Mouse (Mus musculus) hindbrain, embryonic 15.5 days (tissue): ENCODE measurements around the gene Sirt5. TPM values are rescaled to one million over a fixed set of nuclear protein-coding genes. Genes with fewer than 3 reads are reported as not detected.

ENCODE experiments used
- ATAC-seq: fragments of 200-750 bp; cut with Nextera tagmentation; 2 replicates; pipeline ENCODE4 v1.8.0; 2017; ENCODE audit warnings: low read depth, moderate number of reproducible peaks, moderate TSS enrichment; ENCODE audit not compliant: low FRiP score
- H3K27ac ChIP-seq: fragments of 300-500 bp; sonication (generic); replicated peaks from 2 replicates; pipeline ENCODE4 v1.5.1; 2015; ENCODE audit warnings: mild to moderate bottlenecking, inconsistent platforms
- H3K27me3 ChIP-seq: fragments of 300-500 bp; sonication (generic); 2 replicates; pipeline ENCODE4 v1.6.1; 2015; ENCODE audit warnings: control low read depth, inconsistent platforms
- H3K36me3 ChIP-seq: fragments of 300-500 bp; sonication (generic); 2 replicates; pipeline ENCODE4 v1.6.1; 2015; ENCODE audit warnings: control low read depth, inconsistent platforms
- H3K4me1 ChIP-seq: fragments of 300-500 bp; sonication (generic); replicated peaks from 2 replicates; pipeline ENCODE4 v1.6.1; 2015; ENCODE audit warnings: control low read depth, inconsistent platforms
- H3K4me2 ChIP-seq: fragments of 300-500 bp; sonication (generic); 2 replicates; pipeline ENCODE4 v1.6.1; 2015; ENCODE audit warnings: moderate library complexity, mild to moderate bottlenecking, inconsistent platforms
- H3K4me3 ChIP-seq: fragments of 300-500 bp; sonication (generic); 2 replicates; pipeline ENCODE4 v1.5.1; 2015; ENCODE audit warnings: mild to moderate bottlenecking, inconsistent platforms
- H3K9ac ChIP-seq: fragments of 300-500 bp; sonication (generic); 2 replicates; pipeline ENCODE4 v1.6.1; 2015; ENCODE audit warnings: inconsistent platforms
- H3K9me3 ChIP-seq: fragments of 300-500 bp; sonication (generic); 2 replicates; pipeline ENCODE4 v1.6.1; 2016; ENCODE audit warnings: control low read depth, inconsistent platforms
- WGBS: fragments of 180-500 bp; shearing (Covaris S2); methylation state at CpG from one replicate; pipeline ENCODE4 v1.1.7; 2015; 5-methylcytosine and 5-hydroxymethylcytosine counted together
- polyA plus RNA-seq: library from polyadenylated mRNA; unstranded; fragments of >200 nt; fragmentation: Nextera tagmentation; extraction: Ambion mirVana; gene quantifications from 2 replicates; pipeline ENCODE4 v1.2.1, GENCODE M21; 2015

Sirt5 gene
- polyA plus RNA-seq, 1 experiment from 2014 or later, result 34.8 TPM

- no peak for ATAC-seq
- no peak overlapping the region for H3K27ac ChIP-seq
- H3K9me3 ChIP-seq, result no peaks in the 10 kb centered on the region
- WGBS, result 99% methylated on average over 10 of the region's 10 CpGs
- no peak overlapping the region for H3K4me2 ChIP-seq
- 0 out of 2 replicates have a peak, but pooled peaks cover 10% of the 10 kb centered on the region for H3K36me3 ChIP-seq
- H3K4me1 ChIP-seq, result no peaks in the 10 kb centered on the region
- no peaks in the 10 kb centered on the region for H3K27me3 ChIP-seq
- no peak overlapping the region for H3K9ac ChIP-seq
- H3K4me3 ChIP-seq, result no peak overlapping the region
These were observed 20.0 kb downstream of the Sirt5 start for GRCm38 (mm10) chr13:43385321-43385720.

- no peaks in the 10 kb centered on the region for H3K27me3 ChIP-seq
- H3K27ac ChIP-seq, result no peak overlapping the region
- H3K9me3 ChIP-seq, result no peaks in the 10 kb centered on the region
- peak overlapping the region; percentile 67 for H3K4me2 ChIP-seq
- H3K36me3 ChIP-seq, result peaks cover 36% of the 10 kb centered on the region
- peaks cover 16% of the 10 kb centered on the region for H3K4me1 ChIP-seq
- peak; percentile 20 for ATAC-seq
- 44% methylated on average over 15 of the region's 17 CpGs for WGBS
- H3K4me3 ChIP-seq, result peak overlapping the region; percentile 82
- no peak overlapping the region for H3K9ac ChIP-seq
These were observed 32.5 kb downstream of the Sirt5 start for GRCm38 (mm10) chr13:43397700-43398296.

- 1% methylated on average over 72 of the region's 72 CpGs for WGBS
- peaks cover 16% of the 10 kb centered on the region for H3K4me1 ChIP-seq
- H3K4me3 ChIP-seq, result peak within 1 kb of the TSS; percentile 82
- H3K27me3 ChIP-seq, result no peaks in the 10 kb centered on the region
- H3K36me3 ChIP-seq, result peaks cover 39% of the 10 kb centered on the region
- peak within 1 kb of the TSS; percentile 97 for H3K27ac ChIP-seq
- ATAC-seq, result peak; percentile 94
- H3K9me3 ChIP-seq, result no peaks in the 10 kb centered on the region
- peak within 1 kb of the TSS; percentile 67 for H3K4me2 ChIP-seq
- H3K9ac ChIP-seq, result peak within 1 kb of the TSS; percentile 85
These were observed 33.2 kb downstream of the Sirt5 start, which contains the start of gene Nol7 for GRCm38 (mm10) chr13:43398297-43399080. Nol7 (plus strand) TSS chr13:43398390.

- Histone ChIP-seq H3K9ac (no peak overlapping the region), H3K4me1 (peaks cover 16% of the 10 kb centered on the region), H3K9me3 (no peaks in the 10 kb centered on the region), H3K36me3 (peaks cover 32% of the 10 kb centered on the region), H3K27me3 (no peaks in the 10 kb centered on the region), H3K4me2 (peak overlapping the region; percentile 67), H3K27ac (no peak overlapping the region), H3K4me3 (peak overlapping the region; percentile 82)
- WGBS, result 88% methylated on average over 5 of the region's 5 CpGs
- ATAC-seq, result no peak
These were observed 34.3 kb downstream of the Sirt5 start for GRCm38 (mm10) chr13:43399576-43399975.

GRCm38 (mm10) chr13:43412311-43412710, 47.0 kb downstream of the Sirt5 start:
- Histone ChIP-seq H3K9me3 (no peaks in the 10 kb centered on the region), H3K36me3 (peaks cover 62% of the 10 kb centered on the region), H3K27ac (no peak overlapping the region), H3K4me1 (no peaks in the 10 kb centered on the region), H3K4me2 (no peak overlapping the region), H3K4me3 (no peak overlapping the region), H3K27me3 (no peaks in the 10 kb centered on the region), H3K9ac (no peak overlapping the region)
- no peak for ATAC-seq
- 93% methylated on average over 7 of the region's 7 CpGs for WGBS

GRCm38 (mm10) chr13:43413611-43414010, 48.3 kb downstream of the Sirt5 start:
- Histone ChIP-seq H3K27me3 (no peaks in the 10 kb centered on the region), H3K4me2 (no peak overlapping the region), H3K4me1 (no peaks in the 10 kb centered on the region), H3K36me3 (peaks cover 69% of the 10 kb centered on the region), H3K27ac (no peak overlapping the region), H3K4me3 (no peak overlapping the region), H3K9me3 (no peaks in the 10 kb centered on the region), H3K9ac (no peak overlapping the region)
- no peak for ATAC-seq
- WGBS, result 97% methylated on average over 2 of the region's 2 CpGs

- no peak overlapping the region for H3K4me3 ChIP-seq
- no peak for ATAC-seq
- no peak overlapping the region for H3K27ac ChIP-seq
- H3K36me3 ChIP-seq, result peaks cover 69% of the 10 kb centered on the region
- WGBS, result 92% methylated on average over 1 of the region's 1 CpGs
- H3K4me2 ChIP-seq, result no peak overlapping the region
- no peaks in the 10 kb centered on the region for H3K27me3 ChIP-seq
- no peaks in the 10 kb centered on the region for H3K4me1 ChIP-seq
- no peak overlapping the region for H3K9ac ChIP-seq
- H3K9me3 ChIP-seq, result no peaks in the 10 kb centered on the region
These were observed 50.0 kb downstream of the Sirt5 start for GRCm38 (mm10) chr13:43415249-43415648.

GRCm38 (mm10) chr13:43428436-43428835, 63.1 kb downstream of the Sirt5 start:
- H3K27me3 ChIP-seq, result no peaks in the 10 kb centered on the region
- no peak overlapping the region for H3K9ac ChIP-seq
- no peaks in the 10 kb centered on the region for H3K9me3 ChIP-seq
- no peak overlapping the region for H3K4me3 ChIP-seq
- H3K4me1 ChIP-seq, result no peaks in the 10 kb centered on the region
- 0 out of 2 replicates have a peak, but pooled peaks cover 8% of the 10 kb centered on the region for H3K36me3 ChIP-seq
- 90% methylated on average over 4 of the region's 4 CpGs for WGBS
- no peak overlapping the region for H3K4me2 ChIP-seq
- no peak for ATAC-seq
- H3K27ac ChIP-seq, result no peak overlapping the region

GRCm38 (mm10) chr13:43433395-43433794, 68.1 kb downstream of the Sirt5 start:
- 0 out of 2 replicates have a peak, but pooled peaks cover 5% of the 10 kb centered on the region for H3K36me3 ChIP-seq
- 83% methylated on average over 2 of the region's 2 CpGs for WGBS

GRCm38 (mm10) chr13:43440376-43440775, 75.1 kb downstream of the Sirt5 start:
- H3K4me1 ChIP-seq, result peaks cover 8% of the 10 kb centered on the region
- no peak overlapping the region for H3K4me3 ChIP-seq
- no peak overlapping the region for H3K27ac ChIP-seq
- ATAC-seq, result no peak
- no peak overlapping the region for H3K9ac ChIP-seq
- no peaks in the 10 kb centered on the region for H3K9me3 ChIP-seq
- H3K27me3 ChIP-seq, result no peaks in the 10 kb centered on the region
- no peak overlapping the region for H3K4me2 ChIP-seq
- no peaks in the 10 kb centered on the region for H3K36me3 ChIP-seq
- WGBS, result 87% methylated on average over 1 of the region's 1 CpGs

More at GRCm38 (mm10) chr13:43433395-43433794, 68.1 kb downstream of the Sirt5 start:
- Histone ChIP-seq H3K4me1 (no peaks in the 10 kb centered on the region), H3K4me3 (no peak overlapping the region), H3K27ac (no peak overlapping the region), H3K27me3 (no peaks in the 10 kb centered on the region), H3K9ac (no peak overlapping the region), H3K9me3 (no peaks in the 10 kb centered on the region), H3K4me2 (no peak overlapping the region)
- no peak for ATAC-seq

GRCm38 (mm10) chr13:43442551-43442950, 77.3 kb downstream of the Sirt5 start:
- Histone ChIP-seq H3K27ac (no peak overlapping the region), H3K4me3 (no peak overlapping the region), H3K9me3 (no peaks in the 10 kb centered on the region), H3K4me2 (no peak overlapping the region), H3K27me3 (no peaks in the 10 kb centered on the region), H3K36me3 (no peaks in the 10 kb centered on the region), H3K9ac (no peak overlapping the region), H3K4me1 (peaks cover 16% of the 10 kb centered on the region)
- WGBS, result 71% methylated on average over 1 of the region's 1 CpGs
- ATAC-seq, result no peak

- H3K4me1 ChIP-seq, result peaks cover 16% of the 10 kb centered on the region
- no peaks in the 10 kb centered on the region for H3K27me3 ChIP-seq
- no peak overlapping the region for H3K27ac ChIP-seq
- H3K9me3 ChIP-seq, result no peaks in the 10 kb centered on the region
- H3K4me2 ChIP-seq, result no peak overlapping the region
- ATAC-seq, result no peak
- WGBS, result 93% methylated on average over 4 of the region's 4 CpGs
- H3K36me3 ChIP-seq, result no peaks in the 10 kb centered on the region
- H3K4me3 ChIP-seq, result no peak overlapping the region
- no peak overlapping the region for H3K9ac ChIP-seq
These were observed 78.4 kb downstream of the Sirt5 start for GRCm38 (mm10) chr13:43443706-43444105.
